Mouse (Mus musculus) limb, embryonic 14.5 days (tissue): ENCODE results near the gene Gatad2a. TPM values are rescaled to one million over a fixed set of nuclear protein-coding genes. Genes with fewer than 3 reads are reported as not detected.
A peak's percentile ranks its signal among the peaks of the same experiment; 100 is the strongest.

Experiments used
- ATAC-seq: fragments of 200-750 bp; cut with Nextera tagmentation; 2 replicates; pipeline ENCODE4 v1.8.0; 2017; ENCODE audit warnings: low read depth, moderate number of reproducible peaks, moderate TSS enrichment; ENCODE audit not compliant: low FRiP score
- DNase-seq: peaks from one replicate; pipeline ENCODE4 v3.0.0-alpha.2; 2015; ENCODE audit warnings: low spot score
- H3K27ac ChIP-seq: fragments of 300-500 bp; sonication (generic); replicated peaks from 2 replicates; pipeline ENCODE4 v1.5.1; 2014; ENCODE audit warnings: low read depth, mild to moderate bottlenecking, low read length, moderate library complexity, mixed read lengths
- H3K27me3 ChIP-seq: fragments of 300-500 bp; sonication (generic); 2 replicates; pipeline ENCODE4 v1.6.1; 2014; ENCODE audit warnings: low read length, mixed read lengths; ENCODE audit not compliant: control insufficient read depth, insufficient read depth
- H3K36me3 ChIP-seq: fragments of 300-500 bp; sonication (generic); 2 replicates; pipeline ENCODE4 v1.6.1; 2014; ENCODE audit warnings: mild to moderate bottlenecking, low read length, moderate library complexity, mixed read lengths; ENCODE audit not compliant: control insufficient read depth, insufficient read depth
- H3K4me1 ChIP-seq: fragments of 300-500 bp; sonication (generic); 2 replicates; pipeline ENCODE4 v1.6.1; 2014; ENCODE audit warnings: antibody characterized with exemption, low read length, mixed read lengths; ENCODE audit not compliant: control insufficient read depth, insufficient read depth
- H3K4me2 ChIP-seq: fragments of 300-500 bp; sonication (generic); replicated peaks from 2 replicates; pipeline ENCODE4 v1.6.1; 2014; ENCODE audit warnings: low read depth, mild to moderate bottlenecking, low read length, moderate library complexity; ENCODE audit not compliant: severe bottlenecking
- H3K4me3 ChIP-seq: fragments of 300-500 bp; sonication (generic); replicated peaks from 2 replicates; pipeline ENCODE4 v1.5.1; 2014; ENCODE audit warnings: low read length
- H3K9ac ChIP-seq: fragments of 300-500 bp; sonication (generic); 2 replicates; pipeline ENCODE4 v1.6.1; 2014; ENCODE audit warnings: mild to moderate bottlenecking, low read depth, low read length, moderate library complexity; ENCODE audit not compliant: severe bottlenecking
- H3K9me3 ChIP-seq: fragments of 300-500 bp; sonication (generic); 2 replicates; pipeline ENCODE4 v1.6.1; 2016; ENCODE audit warnings: low read length; ENCODE audit not compliant: control insufficient read depth
- POLR2A ChIP-seq: fragments of 200-500 bp; IDR thresholded peaks from 2 replicates; pipeline ENCODE4 v1.8.0; 2012; ENCODE audit warnings: inconsistent platforms, mild to moderate bottlenecking, moderate library complexity, borderline replicate concordance; ENCODE audit not compliant: insufficient read depth, insufficient read length; ENCODE audit errors: extremely low read depth
- WGBS: fragments of 180-500 bp; shearing (Covaris S2); extraction: QIAGEN DNeasy Blood & Tissue Kit; methylation state at CpG from one replicate; pipeline ENCODE4 v1.1.7; 2014; 5-methylcytosine and 5-hydroxymethylcytosine counted together
- polyA plus RNA-seq, 2 experiments: library from polyadenylated mRNA; depleted of rRNA in 1 of 2; stranded (reverse) in 1 of 2; unstranded in 1 of 2; fragments of >200 nt; fragmentation: Nextera tagmentation in 1 of 2; extraction: Ambion mirVana in 1 of 2; gene quantifications; 2 replicates each; pipeline versions ENCODE4 v1.2.1 to v1.2.3; 2012 to 2014

Gene Gatad2a
- polyA plus RNA-seq (2012; rRNA removed) (49.2 and 62.3 TPM in 2 replicates), polyA plus RNA-seq (2014; fragmentation: Nextera tagmentation; extraction: Ambion mirVana) (65.0 and 78.3 TPM in 2 replicates)

DNA sequence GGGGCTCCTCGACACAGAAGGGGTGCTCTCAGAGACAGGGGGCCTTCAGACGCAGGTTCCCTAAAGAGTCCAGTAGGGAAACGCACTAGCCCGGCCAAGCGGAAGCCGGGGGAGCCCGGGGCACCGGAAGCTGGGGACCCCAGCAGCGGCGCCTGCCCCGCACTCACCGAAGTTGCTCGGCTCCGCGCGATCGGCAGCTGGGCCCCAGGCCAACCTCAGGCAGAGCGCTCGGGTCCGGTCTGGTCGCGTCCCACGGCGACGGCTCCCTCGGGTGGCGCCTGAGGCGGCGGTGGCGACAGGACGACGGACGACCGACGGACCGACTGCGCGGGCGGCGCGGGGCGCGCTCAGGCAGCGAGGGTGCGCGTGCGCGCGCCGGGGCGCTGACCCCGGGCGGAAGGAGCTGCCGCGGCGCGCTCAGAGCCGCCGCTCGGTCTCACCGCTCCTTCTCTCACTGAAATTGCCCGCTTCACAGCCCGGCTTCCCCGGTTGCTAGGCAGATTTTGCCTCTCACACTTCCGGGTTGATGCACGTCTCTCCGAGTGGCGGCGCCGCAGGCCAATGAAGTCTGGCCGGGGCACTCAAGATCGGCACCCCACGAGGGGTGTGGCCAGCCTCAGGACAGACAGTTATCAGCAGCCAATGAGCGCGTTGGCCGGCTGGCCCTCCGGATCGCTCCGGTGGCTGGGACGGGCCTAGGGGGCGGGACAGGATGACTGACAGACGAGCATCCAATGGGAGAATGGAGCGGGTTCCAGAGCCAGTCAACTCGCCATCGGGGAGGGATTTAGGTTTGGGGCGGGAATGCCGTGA, at the start of gene Gatad2a:
Gene Gatad2a (minus strand): TSS at position 609 of the 813 bp plus-strand sequence.
- ATAC-seq (peak; percentile 99), DNase-seq (peak; percentile 99)
- 0% methylated on average over 74 of the region's 87 CpGs for WGBS
- Histone ChIP-seq H3K9me3 (no peaks in the 10 kb centered on the region), H3K27ac (peak within 1 kb of the TSS; percentile 78), H3K27me3 (no peaks in the 10 kb centered on the region), H3K4me2 (peak within 1 kb of the TSS; percentile 81), H3K4me1 (peaks cover 8% of the 10 kb centered on the region), H3K36me3 (no peaks in the 10 kb centered on the region), H3K9ac (peak within 1 kb of the TSS; percentile 76), H3K4me3 (peak within 1 kb of the TSS; percentile 94)
- TF ChIP-seq POLR2A: no peak

- TF ChIP-seq POLR2A: no peak
- DNase-seq (no peak), ATAC-seq (no peak)
- H3K9me3 ChIP-seq: no peaks in the 10 kb centered on the region
- peak overlapping the region; percentile 100; the same call in 1 of the 2 replicates for H3K4me3 ChIP-seq
- peaks cover 9% of the 10 kb centered on the region; the same call in 1 of the 2 replicates for H3K36me3 ChIP-seq
- H3K4me1 ChIP-seq: peaks cover 19% of the 10 kb centered on the region
- WGBS: 86% methylated on average over 5 of the region's 5 CpGs
- no peaks in the 10 kb centered on the region for H3K27me3 ChIP-seq
- H3K9ac ChIP-seq: no peak overlapping the region
- H3K27ac ChIP-seq: no peak overlapping the region
- H3K4me2 ChIP-seq: peak overlapping the region; percentile 91
Observed at GRCm38 (mm10) chr8:70043996-70044395, 47.8 kb upstream of the Gatad2a start.

DNA sequence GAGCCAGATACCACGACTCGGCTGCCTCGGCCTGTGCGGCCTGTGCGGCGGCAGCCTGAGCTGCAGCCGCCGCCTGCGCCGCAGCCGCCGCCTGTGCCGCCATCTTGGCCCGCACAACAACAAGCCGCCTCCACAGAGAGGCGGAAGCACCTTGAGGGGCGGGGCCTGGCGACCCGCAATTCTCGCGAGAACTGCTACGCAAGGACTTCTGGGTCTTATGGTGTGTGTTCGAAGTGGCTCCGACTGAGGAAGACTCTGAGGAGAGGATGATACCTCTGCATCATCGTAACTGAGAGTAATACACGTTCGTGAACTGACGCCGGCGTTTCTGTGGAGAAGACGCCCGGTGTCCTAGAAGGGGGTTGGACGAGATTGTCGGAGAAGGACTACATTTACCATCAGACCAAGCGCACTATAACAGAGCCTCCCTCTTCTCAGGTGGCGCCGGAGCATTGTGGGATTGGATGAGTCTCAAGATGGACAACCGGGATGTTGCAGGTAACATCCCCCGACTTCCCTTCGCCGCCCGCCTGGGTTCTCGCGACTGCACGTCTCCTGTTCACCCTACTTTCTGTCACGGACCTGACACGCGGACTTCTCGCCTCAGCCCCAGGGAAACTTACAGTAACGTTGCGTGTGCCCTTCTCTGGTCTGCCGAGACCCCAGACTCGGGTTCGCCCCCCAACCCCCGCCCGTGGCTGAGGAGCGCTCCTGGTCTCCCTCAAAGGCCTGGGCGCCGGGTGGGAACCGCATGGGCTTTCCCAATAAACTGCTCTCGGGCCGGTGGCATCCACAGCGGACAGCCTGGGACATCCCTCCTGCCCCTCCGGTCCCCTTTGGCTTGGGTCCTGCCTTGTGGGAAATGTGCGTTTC, 46.6 kb upstream of the Gatad2a start, which contains the start of the genes Mau2 and Sugp1:
Gene Mau2 (minus strand): TSS at position 152 of the 873 bp plus-strand sequence.
Gene Sugp1 (plus strand): TSS at position 231 of the 873 bp plus-strand sequence.
- Histone ChIP-seq H3K4me3 (peak within 1 kb of the TSS; percentile 100), H3K9me3 (no peaks in the 10 kb centered on the region), H3K27ac (peak within 1 kb of the TSS; percentile 80), H3K9ac (peak within 1 kb of the TSS; percentile 96), H3K27me3 (no peaks in the 10 kb centered on the region), H3K36me3 (no peaks in the 10 kb centered on the region), H3K4me1 (peaks cover 19% of the 10 kb centered on the region), H3K4me2 (peak within 1 kb of the TSS; percentile 91)
- peak; percentile 96 for DNase-seq
- WGBS: under 1% methylated on average over 59 of the region's 65 CpGs
- peak; percentile 99 for ATAC-seq
- TF ChIP-seq POLR2A: peak; percentile 95; the same call in 1 of the 2 replicates

GRCm38 (mm10) chr8:70041885-70042546, 45.8 kb upstream of the Gatad2a start:
- Histone ChIP-seq H3K4me2 (peak overlapping the region; percentile 91), H3K36me3 (no peaks in the 10 kb centered on the region), H3K27me3 (no peaks in the 10 kb centered on the region), H3K27ac (peak overlapping the region; percentile 80; the same call in 1 of the 2 replicates), H3K4me1 (peaks cover 19% of the 10 kb centered on the region), H3K9me3 (no peaks in the 10 kb centered on the region), H3K4me3 (peak overlapping the region; percentile 100), H3K9ac (peak overlapping the region; percentile 96)
- no peak for TF ChIP-seq POLR2A
- WGBS: under 1% methylated on average over 39 of the region's 47 CpGs
- DNase-seq (no peak), ATAC-seq (peak; percentile 23)
